Mouse (Mus musculus): Measurements from ENCODE around the gene Ikzf1.

- TF ChIP-seq CTCF (IDR thresholded peaks at IDR 0.05; ENCODE audit: extremely low read depth, insufficient read depth, low read length) = no peak
- no peak for TF ChIP-seq POLR2A (IDR thresholded peaks at IDR 0.05; ENCODE audit: extremely low read depth, insufficient read depth, low read length)
Observed at GRCm38 (mm10) chr11:11656388-11656787, 28.4 kb upstream of the Ikzf1 start.
